Mouse (Mus musculus) adipocyte (in vitro differentiated cells): ENCODE data around the gene Wdfy1.

Experiments used
- DNase-seq: peaks from one replicate; pipeline ENCODE4 v3.0.0-alpha.2; 2016; ENCODE audit warnings: low spot score

The Wdfy1 gene

DNA sequence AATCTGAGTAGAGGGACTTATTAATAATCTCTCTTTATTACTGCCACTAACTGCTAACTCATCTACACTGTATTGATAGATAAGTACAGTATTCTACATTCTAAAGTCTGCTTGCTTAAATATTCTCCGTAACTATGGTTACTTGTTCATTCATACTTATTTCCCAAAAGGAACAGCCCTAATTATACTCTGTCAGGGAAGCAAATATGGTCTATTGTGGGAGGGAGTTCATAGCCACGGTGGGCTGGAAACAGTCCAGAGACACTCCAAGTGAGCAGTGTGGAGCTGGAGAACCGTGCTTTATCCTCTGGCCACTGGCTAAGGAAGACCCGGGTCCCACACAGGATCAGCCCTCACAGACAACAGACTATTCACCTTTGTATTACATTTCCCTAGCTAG is 65.3 kb downstream of the Wdfy1 start:
- DNase-seq: no peak

DNA sequence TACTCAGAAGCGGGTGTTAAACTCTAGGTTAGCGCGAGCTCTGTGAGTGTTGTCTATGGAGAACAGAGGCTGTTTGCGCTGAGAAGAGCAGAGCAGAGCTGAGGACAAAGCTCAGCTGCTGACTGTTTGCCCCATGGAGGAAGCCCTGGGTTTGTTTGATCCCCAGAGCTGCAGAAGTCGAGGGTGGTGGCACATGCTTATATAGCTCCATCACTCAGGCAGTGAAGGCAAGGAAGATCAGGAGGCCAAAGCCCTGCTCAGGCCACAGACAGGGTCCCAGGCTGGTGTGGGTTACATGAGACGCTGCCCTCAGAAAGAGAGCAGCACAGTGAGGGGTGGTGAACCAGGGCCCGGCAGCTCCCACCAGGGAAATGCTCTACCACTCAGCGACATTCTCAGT is 65.7 kb downstream of the Wdfy1 start:
- DNase-seq: no peak

GRCm38 (mm10) chr1:79707383-79707782 is 68.6 kb downstream of the Wdfy1 start:
- no peak for DNase-seq

DNA sequence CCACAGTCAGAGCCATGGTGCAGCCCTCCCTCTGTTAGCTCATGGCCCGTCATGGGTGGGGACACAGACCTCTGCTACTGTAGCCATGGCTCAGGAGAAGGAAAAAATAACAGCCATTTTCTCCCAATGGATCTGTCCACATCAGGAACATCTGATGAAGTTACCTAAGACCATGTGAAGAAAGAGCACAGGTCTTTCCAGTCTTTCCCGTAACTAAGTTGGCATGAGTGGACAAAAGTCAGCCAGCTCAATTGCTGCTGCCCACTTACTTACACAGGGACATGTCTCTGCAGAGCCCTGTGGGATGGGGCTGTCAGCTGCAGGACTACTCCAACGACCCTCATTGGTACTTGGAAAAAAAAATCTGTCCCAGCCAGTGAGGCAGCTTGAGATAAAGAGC is 69.2 kb downstream of the Wdfy1 start:
- no peak for DNase-seq

- no peak for DNase-seq
Measured at GRCm38 (mm10) chr1:79704672-79705071, 71.3 kb downstream of the Wdfy1 start.

DNA sequence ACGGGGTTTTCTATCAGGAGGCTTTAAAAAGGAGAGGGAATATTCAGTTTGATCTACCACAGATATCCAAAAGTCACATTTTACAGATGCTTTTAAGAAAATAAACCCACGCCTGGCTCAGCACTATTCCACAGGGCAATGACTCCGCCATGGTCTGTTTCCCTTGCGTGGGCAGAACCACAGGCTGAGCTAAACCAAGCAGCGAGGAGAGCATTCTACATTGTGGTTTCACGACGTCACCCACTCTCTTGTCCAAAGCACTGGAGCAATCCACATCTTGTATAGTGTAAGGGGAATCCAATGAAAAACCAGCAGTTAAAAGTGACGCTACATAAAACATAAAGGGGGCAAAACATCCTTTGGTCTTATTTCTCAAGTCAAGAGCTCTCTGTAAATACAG is 72.4 kb downstream of the Wdfy1 start:
- DNase-seq: no peak

DNA sequence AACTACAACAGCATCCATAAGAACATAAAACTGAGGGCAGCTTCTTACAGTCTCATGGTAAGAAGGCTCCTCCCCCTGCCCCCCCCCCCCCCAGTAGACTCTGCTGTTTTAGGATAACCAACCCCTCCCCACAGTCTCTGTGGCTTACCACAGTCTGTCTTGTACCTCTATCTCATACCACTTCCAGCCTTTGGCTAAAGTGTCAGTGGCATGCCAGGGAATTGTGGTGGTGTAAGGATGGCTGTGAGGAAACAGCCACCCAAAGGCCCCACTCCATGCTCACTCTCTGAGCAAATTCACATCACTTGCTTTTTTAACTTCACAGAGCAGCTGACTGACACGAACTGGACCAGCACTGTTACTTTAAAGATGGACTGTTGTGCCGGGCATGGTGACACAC is 77.4 kb downstream of the Wdfy1 start:
- DNase-seq: no peak

DNA sequence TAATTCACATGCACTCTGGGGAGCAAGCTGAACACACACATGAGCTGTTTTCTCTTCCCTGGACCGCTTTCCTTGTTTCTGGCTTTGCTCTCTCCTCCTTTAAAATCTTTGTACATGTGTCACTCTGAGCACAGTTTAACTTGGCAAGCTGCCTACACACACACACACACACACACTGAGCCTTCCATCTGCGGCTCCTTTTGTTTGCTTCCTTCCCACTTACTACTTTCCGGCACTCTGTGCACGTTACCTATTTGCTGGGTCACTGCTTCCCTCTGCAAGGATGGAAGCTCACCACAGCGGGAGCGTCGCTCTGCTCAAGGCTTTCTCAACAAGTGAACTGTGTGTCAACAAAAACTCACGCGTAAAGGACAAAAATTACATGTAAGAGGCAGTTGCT is 78.6 kb downstream of the Wdfy1 start:
- DNase-seq: peak; percentile 36

DNA sequence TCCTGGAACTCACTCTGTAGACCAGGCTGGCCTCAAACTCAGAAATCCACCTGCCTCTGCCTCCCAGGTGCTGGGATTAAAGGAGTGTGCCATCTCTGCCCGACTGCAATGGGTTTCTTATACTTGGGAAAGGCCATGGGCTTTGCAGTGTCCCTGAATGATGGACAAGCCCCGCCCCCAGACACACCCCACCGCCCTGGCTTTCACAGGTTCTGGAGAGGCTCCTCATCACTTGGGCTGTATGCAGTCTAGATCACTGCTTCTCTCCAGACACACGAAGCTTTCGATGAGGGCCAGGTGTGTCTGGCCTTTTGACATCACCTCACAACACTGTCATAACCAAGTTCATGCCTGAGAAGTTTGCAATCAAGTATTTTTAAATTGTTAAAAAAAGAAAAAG is 79.0 kb downstream of the Wdfy1 start:
- no peak for DNase-seq

DNA sequence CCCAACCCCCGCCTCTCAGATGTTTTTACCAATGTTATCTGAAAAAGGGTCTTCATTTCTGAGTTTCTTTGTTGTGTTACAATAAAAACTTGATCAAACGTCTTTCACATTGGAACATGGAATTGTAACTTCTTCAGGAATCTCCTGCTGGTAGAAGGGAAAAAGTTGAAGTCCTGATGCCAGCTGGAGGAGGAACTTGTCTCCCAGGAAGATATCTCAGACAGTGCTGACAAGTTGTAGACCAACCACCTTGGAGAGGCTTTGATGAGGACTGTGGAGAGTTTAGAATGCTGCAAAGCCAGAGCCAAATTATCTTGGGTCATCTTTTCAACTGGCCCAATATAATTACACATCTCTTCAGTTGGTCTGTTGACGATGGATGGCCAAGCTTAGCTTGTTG is 83.5 kb downstream of the Wdfy1 start:
- DNase-seq: no peak

DNA sequence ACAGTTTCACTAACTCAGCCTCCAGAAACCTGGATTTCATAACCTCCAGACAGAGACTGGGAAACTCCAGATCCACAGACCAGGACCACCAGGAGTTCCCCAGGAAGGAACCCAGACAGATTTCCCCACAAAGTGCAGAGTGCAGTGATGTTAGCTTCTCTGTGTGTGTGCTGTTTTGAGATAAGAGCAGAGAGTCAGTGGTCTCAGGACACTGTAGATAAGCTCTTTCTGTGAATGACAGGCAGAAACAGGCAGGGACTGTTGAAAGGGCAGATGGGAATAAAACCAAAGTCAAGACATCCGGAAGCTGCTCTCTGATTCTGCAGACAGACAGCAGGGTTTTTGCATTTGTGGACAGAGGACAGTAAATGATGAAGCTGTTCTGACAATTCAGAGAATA is 88.7 kb downstream of the Wdfy1 start:
- DNase-seq: no peak

DNA sequence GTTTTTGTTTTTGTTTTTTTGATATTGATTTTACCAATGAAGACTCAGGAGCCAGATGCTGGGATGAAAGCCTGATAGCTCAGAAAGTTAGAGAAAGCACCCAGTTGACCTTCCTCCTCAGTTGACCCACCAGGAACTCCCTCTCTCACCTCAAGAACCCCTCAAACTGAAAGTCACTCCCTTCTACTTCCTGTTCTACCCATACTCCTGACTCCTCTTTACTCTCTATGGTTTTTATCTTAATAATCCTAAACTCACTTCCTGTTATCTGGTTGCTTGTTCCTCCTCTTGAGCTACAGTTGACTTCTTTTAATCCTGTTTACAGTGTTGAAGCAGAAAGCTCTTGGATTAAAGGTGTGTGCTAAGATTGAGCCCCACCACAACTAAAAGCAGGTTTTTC is 91.9 kb downstream of the Wdfy1 start:
- no peak for DNase-seq

- peak; percentile 36 for DNase-seq
Measured at GRCm38 (mm10) chr1:79682936-79683335, 93.0 kb downstream of the Wdfy1 start.

GRCm38 (mm10) chr1:79680777-79681176 is 95.2 kb downstream of the Wdfy1 start:
- DNase-seq: no peak

GRCm38 (mm10) chr1:79678117-79678684 is 97.7 kb downstream of the Wdfy1 start:
- DNase-seq: no peak

DNA sequence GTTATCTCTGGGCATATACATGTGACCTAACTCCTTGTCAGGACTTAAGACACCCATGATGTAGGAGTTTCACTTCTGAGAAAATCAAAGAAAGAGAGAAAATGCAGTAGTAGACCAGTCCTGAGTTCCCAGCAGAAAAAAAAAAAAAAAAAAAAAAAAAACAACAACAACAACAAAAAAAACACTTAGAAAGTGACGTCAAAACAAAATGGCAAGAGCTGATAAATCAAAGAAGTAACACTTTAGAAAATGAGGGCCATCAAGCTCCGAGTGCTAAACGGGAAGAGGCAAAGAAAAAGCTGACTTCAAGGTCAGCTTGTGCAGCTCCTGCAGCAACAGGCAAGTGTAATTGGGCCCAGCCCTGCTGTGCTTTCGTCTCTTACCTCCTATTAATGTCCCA is 100.2 kb downstream of the Wdfy1 start:
- DNase-seq: no peak

- DNase-seq: no peak
Measured at GRCm38 (mm10) chr1:79671543-79672337, 104.2 kb downstream of the Wdfy1 start, which contains the start of gene Ap1s3. Gene Ap1s3, minus strand, starts transcription at chr1:79671972.

- no peak for DNase-seq
Measured at GRCm38 (mm10) chr1:79671196-79671542, 104.8 kb downstream of the Wdfy1 start.

- DNase-seq: no peak
Measured at GRCm38 (mm10) chr1:79669419-79669974, 106.4 kb downstream of the Wdfy1 start.

GRCm38 (mm10) chr1:79664911-79665310 is 111.0 kb downstream of the Wdfy1 start:
- DNase-seq: no peak

GRCm38 (mm10) chr1:79659598-79659997 is 116.3 kb downstream of the Wdfy1 start:
- DNase-seq: no peak

DNA sequence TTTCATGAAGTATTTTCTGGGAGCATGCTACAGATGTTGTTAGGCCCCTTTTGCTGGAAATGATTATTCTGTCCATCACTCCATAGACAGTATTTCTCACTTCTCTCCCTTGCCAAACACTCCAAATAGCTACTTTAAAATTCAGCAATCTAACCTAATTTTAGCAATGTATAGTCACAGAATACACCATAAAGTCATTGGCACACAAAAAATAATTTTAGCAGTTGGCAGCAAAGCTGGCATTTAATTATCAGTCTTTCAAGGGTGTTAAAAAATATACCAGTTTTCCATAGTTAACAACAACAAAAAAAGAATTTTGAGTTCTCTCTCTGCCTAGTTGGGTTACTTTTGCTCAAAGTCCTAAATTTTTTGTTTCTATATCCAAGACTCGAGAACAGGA is 118.5 kb downstream of the Wdfy1 start:
- DNase-seq: no peak

- DNase-seq: no peak
Measured at GRCm38 (mm10) chr1:79655819-79656555, 120.0 kb downstream of the Wdfy1 start.
